Mouse (Mus musculus) small intestine, adult 2 months (tissue): ENCODE results near the gene Ntm.

Experiments used
- CTCF ChIP-seq: fragments of 200-500 bp; IDR thresholded peaks from 2 replicates; pipeline ENCODE4 v1.5.1; 2012; ENCODE audit warnings: low read depth, mild to moderate bottlenecking, control low read depth, inconsistent platforms, low read length, moderate library complexity, mixed read lengths; ENCODE audit not compliant: insufficient replicate concordance, insufficient read length; ENCODE audit errors: extremely low read depth
- POLR2A ChIP-seq: fragments of 200-500 bp; IDR thresholded peaks from 2 replicates; pipeline ENCODE4 v1.6.1; 2012; ENCODE audit warnings: low read depth, mild to moderate bottlenecking, control low read depth, inconsistent platforms, low read length, moderate library complexity

GRCm38 (mm10) chr9:29727540-29728432, 235.2 kb downstream of the Ntm start:
- TF ChIP-seq CTCF (no peak), POLR2A (no peak)
